Mouse (Mus musculus): ENCODE measurements at regions not wholly inside any gene's neighbourhood (a gene's known extent, or its start where the extent isn't known, plus 50 kb on each side); places are given as distances from the start of the nearest gene placed in this dataset.

GRCm38 (mm10) chr15:93988367-93988766 is 392.7 kb upstream of the Prickle1 start:
- Histone ChIP-seq H3K27ac (ENCODE audit: control insufficient read depth, insufficient read depth, low read length) (no peak overlapping the region), H3K4me3 (ENCODE audit: control insufficient read depth, insufficient read depth, low read length) (no peak overlapping the region), H3K27me3 (ENCODE audit: control insufficient read depth, insufficient read depth, low read length) (no peaks in the 10 kb centered on the region), H3K36me3 (ENCODE audit: control insufficient read depth, insufficient read depth, low read length) (no peaks in the 10 kb centered on the region), H3K4me1 (replicated peaks; ENCODE audit: control insufficient read depth, insufficient read depth, low read length) (no peaks in the 10 kb centered on the region)
- 91% methylated on average over 5 of the region's 5 CpGs for WGBS
- TF ChIP-seq POLR2A (IDR thresholded peaks at IDR 0.05; ENCODE audit: control insufficient read depth, extremely low read depth, insufficient read depth, low read length, poor library complexity) (no peak), CTCF (IDR thresholded peaks at IDR 0.05; ENCODE audit: borderline replicate concordance, control insufficient read depth, extremely low read depth, insufficient read depth, low read length, poor library complexity) (no peak)
- DNase-seq = no peak

GRCm38 (mm10) chr15:93986631-93987429 is 391.1 kb upstream of the Prickle1 start:
- Histone ChIP-seq H3K27ac (ENCODE audit: control insufficient read depth, insufficient read depth, low read length) (no peak overlapping the region), H3K36me3 (ENCODE audit: control insufficient read depth, insufficient read depth, low read length) (no peaks in the 10 kb centered on the region), H3K4me1 (replicated peaks; ENCODE audit: control insufficient read depth, insufficient read depth, low read length) (no peaks in the 10 kb centered on the region), H3K27me3 (ENCODE audit: control insufficient read depth, insufficient read depth, low read length) (no peaks in the 10 kb centered on the region), H3K4me3 (ENCODE audit: control insufficient read depth, insufficient read depth, low read length) (no peak overlapping the region)
- no peak for TF ChIP-seq CTCF (IDR thresholded peaks at IDR 0.05; ENCODE audit: borderline replicate concordance, control insufficient read depth, extremely low read depth, insufficient read depth, low read length, poor library complexity)
- TF ChIP-seq POLR2A (IDR thresholded peaks at IDR 0.05; ENCODE audit: control insufficient read depth, extremely low read depth, insufficient read depth, low read length, poor library complexity) = no peak
- 91% methylated on average over 6 of the region's 6 CpGs for WGBS
- DNase-seq = no peak

- 95% methylated on average over 9 of the region's 9 CpGs for WGBS
- Histone ChIP-seq H3K27me3 (ENCODE audit: control insufficient read depth, insufficient read depth, low read length) (no peaks in the 10 kb centered on the region), H3K27ac (ENCODE audit: control insufficient read depth, insufficient read depth, low read length) (no peak overlapping the region), H3K4me1 (replicated peaks; ENCODE audit: control insufficient read depth, insufficient read depth, low read length) (no peaks in the 10 kb centered on the region), H3K36me3 (ENCODE audit: control insufficient read depth, insufficient read depth, low read length) (no peaks in the 10 kb centered on the region), H3K4me3 (ENCODE audit: control insufficient read depth, insufficient read depth, low read length) (no peak overlapping the region)
- TF ChIP-seq CTCF (IDR thresholded peaks at IDR 0.05; ENCODE audit: borderline replicate concordance, control insufficient read depth, extremely low read depth, insufficient read depth, low read length, poor library complexity) (no peak), POLR2A (IDR thresholded peaks at IDR 0.05; ENCODE audit: control insufficient read depth, extremely low read depth, insufficient read depth, low read length, poor library complexity) (no peak)
- DNase-seq = no peak
Measured at GRCm38 (mm10) chr15:93982091-93982490, 386.4 kb upstream of the Prickle1 start.

- peak; percentile 42 for DNase-seq
- no peak overlapping the region for H3K27ac ChIP-seq (ENCODE audit: control insufficient read depth, insufficient read depth, low read length)
- H3K36me3 ChIP-seq (ENCODE audit: control insufficient read depth, insufficient read depth, low read length) = no peaks in the 10 kb centered on the region
- no peak overlapping the region for H3K4me3 ChIP-seq (ENCODE audit: control insufficient read depth, insufficient read depth, low read length)
- WGBS = 74% methylated on average over 5 of the region's 5 CpGs
- TF ChIP-seq CTCF (IDR thresholded peaks at IDR 0.05; ENCODE audit: borderline replicate concordance, control insufficient read depth, extremely low read depth, insufficient read depth, low read length, poor library complexity) = no peak
- no peak for TF ChIP-seq POLR2A (IDR thresholded peaks at IDR 0.05; ENCODE audit: control insufficient read depth, extremely low read depth, insufficient read depth, low read length, poor library complexity)
- peaks cover 12% of the 10 kb centered on the region for H3K4me1 ChIP-seq (replicated peaks; ENCODE audit: control insufficient read depth, insufficient read depth, low read length)
- H3K27me3 ChIP-seq (ENCODE audit: control insufficient read depth, insufficient read depth, low read length) = no peaks in the 10 kb centered on the region
Measured at GRCm38 (mm10) chr15:93977494-93977893, 381.8 kb upstream of the Prickle1 start.

GRCm38 (mm10) chr15:93974727-93975126 is 379.0 kb upstream of the Prickle1 start:
- peaks cover 16% of the 10 kb centered on the region for H3K4me1 ChIP-seq (replicated peaks; ENCODE audit: control insufficient read depth, insufficient read depth, low read length)
- H3K27ac ChIP-seq (ENCODE audit: control insufficient read depth, insufficient read depth, low read length) = peak overlapping the region; percentile 43; the same call in 1 of the 2 replicates
- DNase-seq = no peak
- H3K36me3 ChIP-seq (ENCODE audit: control insufficient read depth, insufficient read depth, low read length) = no peaks in the 10 kb centered on the region
- no peak overlapping the region for H3K4me3 ChIP-seq (ENCODE audit: control insufficient read depth, insufficient read depth, low read length)
- TF ChIP-seq POLR2A (IDR thresholded peaks at IDR 0.05; ENCODE audit: control insufficient read depth, extremely low read depth, insufficient read depth, low read length, poor library complexity) (no peak), CTCF (IDR thresholded peaks at IDR 0.05; ENCODE audit: borderline replicate concordance, control insufficient read depth, extremely low read depth, insufficient read depth, low read length, poor library complexity) (no peak)
- WGBS = 84% methylated on average over 7 of the region's 7 CpGs
- no peaks in the 10 kb centered on the region for H3K27me3 ChIP-seq (ENCODE audit: control insufficient read depth, insufficient read depth, low read length)

- H3K27ac ChIP-seq (ENCODE audit: control insufficient read depth, insufficient read depth, low read length) = no peak overlapping the region
- TF ChIP-seq POLR2A (IDR thresholded peaks at IDR 0.05; ENCODE audit: control insufficient read depth, extremely low read depth, insufficient read depth, low read length, poor library complexity) = no peak
- no peak for TF ChIP-seq CTCF (IDR thresholded peaks at IDR 0.05; ENCODE audit: borderline replicate concordance, control insufficient read depth, extremely low read depth, insufficient read depth, low read length, poor library complexity)
- WGBS = 88% methylated on average over 5 of the region's 5 CpGs
- DNase-seq = no peak
- H3K4me1 ChIP-seq (replicated peaks; ENCODE audit: control insufficient read depth, insufficient read depth, low read length) = peaks cover 16% of the 10 kb centered on the region
- H3K36me3 ChIP-seq (ENCODE audit: control insufficient read depth, insufficient read depth, low read length) = no peaks in the 10 kb centered on the region
- H3K4me3 ChIP-seq (ENCODE audit: control insufficient read depth, insufficient read depth, low read length) = no peak overlapping the region
- H3K27me3 ChIP-seq (ENCODE audit: control insufficient read depth, insufficient read depth, low read length) = no peaks in the 10 kb centered on the region
Measured at GRCm38 (mm10) chr15:93972979-93973378, 377.3 kb upstream of the Prickle1 start.
